Mouse (Mus musculus): ENCODE data around the gene Lbhd1. TPM values are rescaled to one million over a fixed set of nuclear protein-coding genes. Genes with fewer than 3 reads are reported as not detected.

The Lbhd1 gene
- total RNA-seq, 2 experiments from 2014 or later: 11.6 to 16.5 TPM

Other genes with a start within 250 kb of the Lbhd1 start
- gene Chrm1, start 219.9 kb upstream of the Lbhd1 start, total RNA-seq (2023): not detected
- 100 to 1,000 TPM; 198 to 224 TPM for gene Slc3a2, start 160.4 kb upstream of the Lbhd1 start, total RNA-seq (2023)
- 10 to 100 TPM; 41.0 to 42.9 TPM for gene Wdr74, start 147.9 kb upstream of the Lbhd1 start, total RNA-seq (2023)
- gene 1700092M07Rik, start 143.0 kb upstream of the Lbhd1 start, total RNA-seq (2023): 1 to 10 TPM in 1 of 2 experiments, not detected in 1; 1.8 TPM
- 100 to 1,000 TPM; 158 to 163 TPM for gene Stx5a, start 142.3 kb upstream of the Lbhd1 start, total RNA-seq (2023)
- gene Nxf1, start 126.7 kb upstream of the Lbhd1 start, total RNA-seq (2023): 100 to 1,000 TPM; 220 to 231 TPM
- 10 to 100 TPM; 30.2 to 33.8 TPM for gene Tmem223, start 112.7 kb upstream of the Lbhd1 start, total RNA-seq (2023)
- 100 to 1,000 TPM; 114 to 120 TPM for gene Tmem179b, start 109.3 kb upstream of the Lbhd1 start, total RNA-seq (2023)
- 10 to 100 TPM; 11.3 to 13.8 TPM for gene Taf6l, start 97.3 kb upstream of the Lbhd1 start, total RNA-seq (2023)
- 10 to 100 TPM; 57.5 to 68.0 TPM for gene Polr2g, start 85.2 kb upstream of the Lbhd1 start, total RNA-seq (2023)
- gene Zbtb3, start 81.2 kb upstream of the Lbhd1 start, total RNA-seq (2023): 1 to 10 TPM; 2.1 to 3.1 TPM
- 10 to 100 TPM; 31.1 to 35.2 TPM for gene Ttc9c, start 64.4 kb upstream of the Lbhd1 start, total RNA-seq (2023)
- 100 to 1,000 TPM; 107 to 124 TPM for gene Hnrnpul2, start 63.7 kb upstream of the Lbhd1 start, total RNA-seq (2023)
- gene AC129217.1, start 54.0 kb upstream of the Lbhd1 start, total RNA-seq (2023): 10 to 100 TPM; 21.6 to 27.8 TPM
- gene Bscl2, start 46.3 kb upstream of the Lbhd1 start, total RNA-seq (2023): 100 to 1,000 TPM in 1 of 2 experiments, 10 to 100 TPM in 1; 97.1 to 109 TPM
- gene Gng3, start 44.5 kb upstream of the Lbhd1 start, total RNA-seq (2023): not detected
- gene Lrrn4cl, start 33.0 kb upstream of the Lbhd1 start, total RNA-seq (2023): under 1 TPM; 0.27 to 0.55 TPM
- gene Ubxn1, start 12.2 kb upstream of the Lbhd1 start, total RNA-seq (2023): 100 to 1,000 TPM; 107 to 138 TPM
- gene Uqcc3, start 2.8 kb upstream of the Lbhd1 start, total RNA-seq (2023): 10 to 100 TPM; 19.3 to 24.4 TPM
- not detected for gene Gm49403, start 198 bp downstream of the Lbhd1 start, total RNA-seq (2023)
- 10 to 100 TPM; 32.3 to 36.4 TPM for gene 1810009A15Rik, start 5.1 kb downstream of the Lbhd1 start, total RNA-seq (2023)
- gene Gm49416, start 5.2 kb downstream of the Lbhd1 start, total RNA-seq (2023): 1 to 10 TPM in 1 of 2 experiments, not detected in 1; 6.1 TPM
- 10 to 100 TPM; 13.1 to 16.0 TPM for gene Ints5, start 9.3 kb downstream of the Lbhd1 start, total RNA-seq (2023)
- gene Ganab, start 14.3 kb downstream of the Lbhd1 start, total RNA-seq (2023): 100 to 1,000 TPM; 114 to 122 TPM
- gene B3gat3, start 36.6 kb downstream of the Lbhd1 start, total RNA-seq (2023): 10 to 100 TPM; 48.9 to 52.6 TPM
- 1 to 10 TPM; 2.6 to 3.1 TPM for gene Rom1, start 45.6 kb downstream of the Lbhd1 start, total RNA-seq (2023)
- 10 to 100 TPM; 62.0 to 62.9 TPM for gene Eml3, start 45.8 kb downstream of the Lbhd1 start, total RNA-seq (2023)
- 100 to 1,000 TPM; 112 to 114 TPM for gene Mta2, start 58.1 kb downstream of the Lbhd1 start, total RNA-seq (2023)
- 10 to 100 TPM; 15.6 to 15.7 TPM for gene Tut1, start 70.1 kb downstream of the Lbhd1 start, total RNA-seq (2023)
- 100 to 1,000 TPM; 194 to 241 TPM for gene Eef1g, start 83.3 kb downstream of the Lbhd1 start, total RNA-seq (2023)
- 1,000 to 10,000 TPM; 1,396 to 1,409 TPM for gene Ahnak, start 105.6 kb downstream of the Lbhd1 start, total RNA-seq (2023)
- gene Scgb1a1, start 204.2 kb downstream of the Lbhd1 start, total RNA-seq (2023): not detected